Mouse (Mus musculus) limb, embryonic 14.5 days (tissue): Measurements from ENCODE around the gene Galc. TPM values are rescaled to one million over a fixed set of nuclear protein-coding genes. Genes with fewer than 3 reads are reported as not detected.

Experiments used
- ATAC-seq: fragments of 200-750 bp; cut with Nextera tagmentation; 2 replicates; pipeline ENCODE4 v1.8.0; 2017; ENCODE audit warnings: low read depth, moderate number of reproducible peaks, moderate TSS enrichment; ENCODE audit not compliant: low FRiP score
- DNase-seq: peaks from one replicate; pipeline ENCODE4 v3.0.0-alpha.2; 2015; ENCODE audit warnings: low spot score
- H3K27ac ChIP-seq: fragments of 300-500 bp; sonication (generic); replicated peaks from 2 replicates; pipeline ENCODE4 v1.5.1; 2014; ENCODE audit warnings: low read depth, mild to moderate bottlenecking, low read length, moderate library complexity, mixed read lengths
- H3K27me3 ChIP-seq: fragments of 300-500 bp; sonication (generic); 2 replicates; pipeline ENCODE4 v1.6.1; 2014; ENCODE audit warnings: low read length, mixed read lengths; ENCODE audit not compliant: control insufficient read depth, insufficient read depth
- H3K36me3 ChIP-seq: fragments of 300-500 bp; sonication (generic); 2 replicates; pipeline ENCODE4 v1.6.1; 2014; ENCODE audit warnings: mild to moderate bottlenecking, low read length, moderate library complexity, mixed read lengths; ENCODE audit not compliant: control insufficient read depth, insufficient read depth
- H3K4me1 ChIP-seq: fragments of 300-500 bp; sonication (generic); 2 replicates; pipeline ENCODE4 v1.6.1; 2014; ENCODE audit warnings: antibody characterized with exemption, low read length, mixed read lengths; ENCODE audit not compliant: control insufficient read depth, insufficient read depth
- H3K4me2 ChIP-seq: fragments of 300-500 bp; sonication (generic); replicated peaks from 2 replicates; pipeline ENCODE4 v1.6.1; 2014; ENCODE audit warnings: low read depth, mild to moderate bottlenecking, low read length, moderate library complexity; ENCODE audit not compliant: severe bottlenecking
- H3K4me3 ChIP-seq: fragments of 300-500 bp; sonication (generic); replicated peaks from 2 replicates; pipeline ENCODE4 v1.5.1; 2014; ENCODE audit warnings: low read length
- H3K9ac ChIP-seq: fragments of 300-500 bp; sonication (generic); 2 replicates; pipeline ENCODE4 v1.6.1; 2014; ENCODE audit warnings: mild to moderate bottlenecking, low read depth, low read length, moderate library complexity; ENCODE audit not compliant: severe bottlenecking
- H3K9me3 ChIP-seq: fragments of 300-500 bp; sonication (generic); 2 replicates; pipeline ENCODE4 v1.6.1; 2016; ENCODE audit warnings: low read length; ENCODE audit not compliant: control insufficient read depth
- POLR2A ChIP-seq: fragments of 200-500 bp; IDR thresholded peaks from 2 replicates; pipeline ENCODE4 v1.8.0; 2012; ENCODE audit warnings: inconsistent platforms, mild to moderate bottlenecking, moderate library complexity, borderline replicate concordance; ENCODE audit not compliant: insufficient read depth, insufficient read length; ENCODE audit errors: extremely low read depth
- WGBS: fragments of 180-500 bp; shearing (Covaris S2); extraction: QIAGEN DNeasy Blood & Tissue Kit; methylation state at CpG from one replicate; pipeline ENCODE4 v1.1.7; 2014; 5-methylcytosine and 5-hydroxymethylcytosine counted together
- polyA plus RNA-seq, 2 experiments: library from polyadenylated mRNA; depleted of rRNA in 1 of 2; stranded (reverse) in 1 of 2; unstranded in 1 of 2; fragments of >200 nt; fragmentation: Nextera tagmentation in 1 of 2; extraction: Ambion mirVana in 1 of 2; gene quantifications; 2 replicates each; pipeline versions ENCODE4 v1.2.1 to v1.2.3; 2012 to 2014

The Galc gene
- polyA plus RNA-seq, 2 experiments = 7.2 to 14.4 TPM

GRCm38 (mm10) chr12:98190201-98190600 lies 69.1 kb downstream of the Galc start:
- no peaks in the 10 kb centered on the region for H3K36me3 ChIP-seq
- H3K9me3 ChIP-seq = no peaks in the 10 kb centered on the region
- no peak for ATAC-seq
- no peak for DNase-seq
- 77% methylated on average over 1 of the region's 1 CpGs for WGBS
- H3K4me3 ChIP-seq = no peak overlapping the region
- no peak overlapping the region for H3K27ac ChIP-seq
- H3K27me3 ChIP-seq = no peaks in the 10 kb centered on the region
- no peaks in the 10 kb centered on the region for H3K4me1 ChIP-seq
- no peak for TF ChIP-seq POLR2A
- H3K9ac ChIP-seq = no peak overlapping the region
- no peak overlapping the region for H3K4me2 ChIP-seq

GRCm38 (mm10) chr12:98189096-98189495 lies 70.2 kb downstream of the Galc start:
- Histone ChIP-seq H3K9ac (no peak overlapping the region), H3K27me3 (no peaks in the 10 kb centered on the region), H3K36me3 (no peaks in the 10 kb centered on the region), H3K4me1 (no peaks in the 10 kb centered on the region), H3K27ac (no peak overlapping the region), H3K4me3 (no peak overlapping the region), H3K4me2 (no peak overlapping the region), H3K9me3 (no peaks in the 10 kb centered on the region)
- no peak for DNase-seq
- TF ChIP-seq POLR2A = no peak
- WGBS = 79% methylated on average over 9 of the region's 9 CpGs
- no peak for ATAC-seq

DNA sequence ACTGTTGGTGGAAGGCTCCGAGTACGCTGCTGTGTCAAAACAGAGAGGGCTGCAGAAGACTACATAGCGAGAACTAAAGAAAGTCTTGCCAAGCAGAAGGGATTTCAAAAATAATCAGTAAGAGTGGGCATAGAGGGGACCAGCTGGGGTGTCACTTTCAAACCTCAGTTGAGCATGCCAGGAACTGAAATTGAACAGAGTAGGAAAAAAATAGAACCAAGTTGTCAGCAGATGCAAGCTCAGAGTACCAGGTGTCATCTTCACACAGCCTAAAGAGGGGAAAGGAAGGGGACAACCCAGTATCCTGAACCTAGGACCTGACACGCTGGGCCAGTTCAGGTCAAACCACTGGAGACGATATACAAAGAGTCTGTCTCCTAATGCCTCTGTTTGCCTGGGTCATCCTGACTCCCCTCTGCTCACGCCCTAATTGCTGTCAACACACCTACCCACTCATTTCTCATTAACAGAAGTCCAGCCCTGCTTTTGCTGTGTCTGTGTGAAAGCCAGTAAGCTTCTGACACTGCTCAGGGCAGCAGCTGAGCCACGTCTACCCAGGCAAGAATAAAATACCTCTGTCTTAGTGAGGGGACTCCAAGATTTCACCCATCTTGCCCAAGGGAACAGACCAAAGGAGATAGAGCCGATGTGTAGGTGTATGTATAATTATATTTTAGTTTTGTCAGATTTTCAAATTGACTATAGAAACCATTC lies 71.9 kb downstream of the Galc start:
- Histone ChIP-seq H3K9ac (no peak overlapping the region), H3K4me3 (no peak overlapping the region), H3K27me3 (no peaks in the 10 kb centered on the region), H3K4me1 (no peaks in the 10 kb centered on the region), H3K27ac (no peak overlapping the region), H3K4me2 (no peak overlapping the region), H3K36me3 (no peaks in the 10 kb centered on the region), H3K9me3 (no peaks in the 10 kb centered on the region)
- DNase-seq (no peak), ATAC-seq (no peak)
- WGBS = 69% methylated on average over 8 of the region's 8 CpGs
- TF ChIP-seq POLR2A = no peak

- 11% methylated on average over 9 of the region's 9 CpGs for WGBS
- Histone ChIP-seq H3K36me3 (no peaks in the 10 kb centered on the region), H3K9me3 (no peaks in the 10 kb centered on the region), H3K27me3 (no peaks in the 10 kb centered on the region), H3K4me3 (no peak overlapping the region), H3K9ac (no peak overlapping the region), H3K4me1 (no peaks in the 10 kb centered on the region; the same call in 1 of the 2 replicates), H3K4me2 (peak overlapping the region; percentile 34), H3K27ac (no peak overlapping the region)
- no peak for TF ChIP-seq POLR2A
- no peak for ATAC-seq
- peak; percentile 91 for DNase-seq
Observed at GRCm38 (mm10) chr12:98181729-98182128, 77.5 kb downstream of the Galc start.

GRCm38 (mm10) chr12:98180807-98181206 lies 78.5 kb downstream of the Galc start:
- Histone ChIP-seq H3K27me3 (no peaks in the 10 kb centered on the region), H3K9ac (no peak overlapping the region), H3K4me3 (no peak overlapping the region), H3K9me3 (no peaks in the 10 kb centered on the region), H3K4me1 (no peaks in the 10 kb centered on the region; the same call in 1 of the 2 replicates), H3K4me2 (no peak overlapping the region), H3K27ac (no peak overlapping the region), H3K36me3 (no peaks in the 10 kb centered on the region)
- 93% methylated on average over 6 of the region's 6 CpGs for WGBS
- ATAC-seq (no peak), DNase-seq (no peak)
- no peak for TF ChIP-seq POLR2A

DNA sequence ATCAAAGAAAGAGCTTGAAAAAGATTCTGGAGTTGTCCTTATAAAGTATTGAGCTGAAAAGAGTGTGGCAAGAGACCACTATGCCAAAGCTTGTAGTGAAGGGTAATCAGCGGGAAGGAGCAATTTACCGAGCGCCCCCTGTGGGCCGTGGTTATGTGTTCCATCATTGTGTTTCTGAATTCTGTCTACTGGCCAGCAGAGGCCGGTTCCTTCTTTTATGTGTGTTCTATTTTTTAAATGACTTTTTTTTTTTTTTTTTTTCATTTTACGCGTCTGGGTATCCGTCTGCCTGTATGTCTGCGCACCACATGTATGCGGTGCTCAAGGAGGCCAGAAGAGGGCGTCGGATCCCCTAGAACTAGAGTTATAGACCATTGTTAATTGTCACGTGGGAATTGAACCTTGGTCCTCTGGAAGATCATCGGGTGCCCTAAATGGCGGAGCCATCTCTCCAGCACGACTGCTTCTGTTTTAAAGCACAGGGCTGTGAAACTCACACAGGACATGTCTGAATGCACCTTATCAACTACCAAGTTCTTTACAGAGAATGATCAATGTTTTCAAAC lies 78.9 kb downstream of the Galc start:
- DNase-seq = no peak
- no peak overlapping the region for H3K9ac ChIP-seq
- no peaks in the 10 kb centered on the region for H3K9me3 ChIP-seq
- no peak for TF ChIP-seq POLR2A
- no peak overlapping the region for H3K4me2 ChIP-seq
- H3K36me3 ChIP-seq = no peaks in the 10 kb centered on the region
- no peak for ATAC-seq
- no peaks in the 10 kb centered on the region; the same call in 1 of the 2 replicates for H3K4me1 ChIP-seq
- H3K27ac ChIP-seq = no peak overlapping the region
- H3K27me3 ChIP-seq = no peaks in the 10 kb centered on the region
- no peak overlapping the region for H3K4me3 ChIP-seq
- WGBS = 90% methylated on average over 16 of the region's 16 CpGs
